Comparison of ENCODE assay signal across 17 mouse cellular contexts in the genomic region with DNA sequence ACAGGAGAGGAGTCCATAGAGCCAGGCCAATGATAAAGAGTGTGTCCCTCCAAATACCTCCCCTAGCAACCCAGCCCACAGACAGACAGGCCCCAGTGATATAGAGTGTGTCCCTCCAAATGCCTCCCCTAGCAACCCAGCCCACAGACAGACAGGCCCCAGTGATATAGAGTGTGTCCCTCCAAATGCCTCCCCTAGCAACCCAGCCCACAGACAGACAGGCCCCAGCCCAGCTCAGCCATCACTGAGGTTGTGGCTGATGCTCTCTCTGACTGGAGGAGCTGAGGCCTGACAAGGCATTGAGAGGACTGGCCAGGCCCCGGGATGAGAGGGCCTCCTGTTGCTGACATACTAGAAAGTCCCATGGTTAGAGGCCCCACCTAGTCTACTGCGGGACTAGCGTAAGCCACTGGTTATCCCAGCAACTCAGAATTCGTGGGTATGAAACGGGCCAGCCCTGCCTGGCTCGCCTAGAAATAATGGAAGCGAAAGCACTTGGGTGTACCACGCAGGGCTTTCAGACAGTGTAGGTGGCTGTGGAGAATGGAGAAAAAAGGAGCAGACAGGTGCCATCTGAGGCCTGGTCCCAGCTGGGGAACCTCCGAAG. TPM values are rescaled to one million over a fixed set of nuclear protein-coding genes. Genes with fewer than 3 reads are reported as not detected.
"Had no signal": no experiment of that assay in that cellular context is flagged by ENCODE, and none has a peak within 500 bp of the region (broad histone marks: within the 10 kb centered on the region; RNA-seq: fewer than 3 reads in every experiment).

No protein-coding gene starts in this region.

- H3K4me3 ChIP-seq: limb, embryonic 12.5 days; liver, embryonic 13.5 days had no signal

- H3K27ac ChIP-seq: kidney, postnatal 0 days; limb, embryonic 12.5 days; liver, embryonic 13.5 days had no signal

- H3K36me3 ChIP-seq: limb, embryonic 12.5 days; liver, embryonic 13.5 days had no signal

- DNase-seq: kidney, adult 11 months; kidney, adult 9 months; kidney, postnatal 36 days; layer of hippocampus, adult 9-11 months; layer of hippocampus, postnatal 36 days; liver; liver, embryonic 13.5 days; liver, postnatal 0 days; lung, postnatal 36 days; midbrain, embryonic 14.5 days; right cerebral cortex, postnatal 14 days; thymus, adult 18-20 months; thymus, postnatal 14 days had no signal

RNA-seq across cellular contexts. Expression of a gene that starts 2.5 kb away (rescaled TPM):
- polyA plus RNA-seq: kidney, postnatal 0 days; limb, embryonic 12.5 days; liver, embryonic 13.5 days; lung, embryonic 16.5 days; stomach, embryonic 14.5 days had no signal
